Mouse (Mus musculus): Measurements from ENCODE around the gene Stat4. TPM values are rescaled to one million over a fixed set of nuclear protein-coding genes. Genes with fewer than 3 reads are reported as not detected.

The Stat4 gene
- polyA plus RNA-seq, 1 experiment, result not detected

DNA sequence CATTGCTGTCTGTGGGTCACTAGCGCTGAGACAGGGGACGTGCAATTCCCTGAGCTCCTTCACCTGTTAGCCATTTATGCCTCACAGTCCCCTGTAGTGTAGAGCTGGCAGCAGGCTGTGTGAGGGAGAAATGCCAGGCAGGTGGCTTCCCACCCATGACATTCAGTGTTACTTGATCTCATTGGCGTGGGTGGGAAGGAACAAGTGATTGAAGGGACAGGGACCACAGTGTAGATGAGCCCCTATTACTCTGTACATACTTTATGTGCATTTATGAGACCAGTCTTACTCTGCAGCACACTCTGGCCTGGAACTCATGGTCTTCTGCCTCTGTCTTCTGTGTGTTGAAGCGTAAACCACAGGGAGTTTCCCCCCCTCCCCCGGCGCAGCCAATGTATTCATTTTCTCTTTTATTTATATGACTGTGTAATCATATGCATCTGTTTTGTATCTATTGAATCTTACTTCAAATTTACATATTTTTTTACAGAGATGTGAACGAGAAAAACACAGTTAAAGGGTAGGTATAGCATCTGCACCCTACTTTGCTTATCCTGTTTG lies 156.7 kb downstream of the Stat4 start:
- no peaks in the 10 kb centered on the region for H3K79me2 ChIP-seq (ENCODE audit: control insufficient read depth, insufficient read depth)
- H3K4me3 ChIP-seq, result no peak overlapping the region
- no peak overlapping the region for H3ac ChIP-seq (ENCODE audit: control insufficient read depth, insufficient read length)
- H3K4me2 ChIP-seq (ENCODE audit: low read depth), result no peak overlapping the region
- H3K36me3 ChIP-seq (ENCODE audit: control insufficient read depth, insufficient read depth), result no peaks in the 10 kb centered on the region
- H3K27me3 ChIP-seq (ENCODE audit: control insufficient read depth, insufficient read depth, insufficient read length), result no peaks in the 10 kb centered on the region
- no peak for TF ChIP-seq USF1 (IDR thresholded peaks at IDR 0.05; ENCODE audit: low read depth)

DNA sequence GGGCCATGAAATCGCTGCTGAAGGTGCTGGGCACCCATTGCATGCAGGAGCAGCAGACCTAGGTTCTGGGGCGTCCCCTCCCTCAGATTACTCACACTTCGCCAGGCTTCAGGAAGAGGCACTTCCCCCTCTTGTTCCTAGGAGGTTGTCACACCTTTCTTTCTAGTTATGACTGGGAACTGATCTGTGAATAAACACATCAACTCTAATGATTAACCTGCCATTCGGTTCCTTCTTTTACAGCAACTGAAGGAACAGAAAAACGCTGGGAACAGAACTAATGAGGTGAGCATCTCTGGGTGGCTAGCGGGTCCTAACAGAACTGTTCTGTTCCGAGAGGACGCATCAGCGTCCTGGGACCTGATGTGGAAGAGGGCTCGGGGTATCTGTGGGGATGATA lies 158.0 kb downstream of the Stat4 start:
- Histone ChIP-seq H3K36me3 (ENCODE audit: control insufficient read depth, insufficient read depth) (no peaks in the 10 kb centered on the region), H3K4me3 (no peak overlapping the region), H3K4me2 (ENCODE audit: low read depth) (no peak overlapping the region), H3ac (ENCODE audit: control insufficient read depth, insufficient read length) (no peak overlapping the region), H3K79me2 (ENCODE audit: control insufficient read depth, insufficient read depth) (no peaks in the 10 kb centered on the region), H3K27me3 (ENCODE audit: control insufficient read depth, insufficient read depth, insufficient read length) (no peaks in the 10 kb centered on the region)
- TF ChIP-seq REST (IDR thresholded peaks at IDR 0.05; ENCODE audit: insufficient read depth, insufficient read length) (no peak), MAX (IDR thresholded peaks at IDR 0.05; ENCODE audit: low read depth) (no peak), USF1 (IDR thresholded peaks at IDR 0.05; ENCODE audit: low read depth) (no peak), MYOD1 (IDR thresholded peaks at IDR 0.05; ENCODE audit: control insufficient read depth in 1 of 3, insufficient read length in 2 of 3, low read depth in 2 of 3) (no peak), TCF3 (IDR thresholded peaks at IDR 0.05; ENCODE audit: insufficient read length, low read depth) (no peak), MYOG (IDR thresholded peaks at IDR 0.05; ENCODE audit: control insufficient read depth in 1 of 3, insufficient read depth in 1 of 3, insufficient read length in 2 of 3, low read depth in 2 of 3) (no peak), POLR2AphosphoS2 (IDR thresholded peaks at IDR 0.05; ENCODE audit: insufficient read length, low read depth) (no peak), E2F4 (IDR thresholded peaks at IDR 0.05; ENCODE audit: insufficient read depth) (no peak), POLR2A (IDR thresholded peaks at IDR 0.05; ENCODE audit: insufficient read length, low read depth) (no peak), SRF (IDR thresholded peaks at IDR 0.05; ENCODE audit: control insufficient read depth, insufficient read length, low read depth) (no peak), CEBPB (IDR thresholded peaks at IDR 0.05; ENCODE audit: insufficient read depth, poor library complexity, severe bottlenecking) (no peak), TCF12 (IDR thresholded peaks at IDR 0.05; ENCODE audit: insufficient read depth, poor library complexity, severe bottlenecking) (no peak)

DNA sequence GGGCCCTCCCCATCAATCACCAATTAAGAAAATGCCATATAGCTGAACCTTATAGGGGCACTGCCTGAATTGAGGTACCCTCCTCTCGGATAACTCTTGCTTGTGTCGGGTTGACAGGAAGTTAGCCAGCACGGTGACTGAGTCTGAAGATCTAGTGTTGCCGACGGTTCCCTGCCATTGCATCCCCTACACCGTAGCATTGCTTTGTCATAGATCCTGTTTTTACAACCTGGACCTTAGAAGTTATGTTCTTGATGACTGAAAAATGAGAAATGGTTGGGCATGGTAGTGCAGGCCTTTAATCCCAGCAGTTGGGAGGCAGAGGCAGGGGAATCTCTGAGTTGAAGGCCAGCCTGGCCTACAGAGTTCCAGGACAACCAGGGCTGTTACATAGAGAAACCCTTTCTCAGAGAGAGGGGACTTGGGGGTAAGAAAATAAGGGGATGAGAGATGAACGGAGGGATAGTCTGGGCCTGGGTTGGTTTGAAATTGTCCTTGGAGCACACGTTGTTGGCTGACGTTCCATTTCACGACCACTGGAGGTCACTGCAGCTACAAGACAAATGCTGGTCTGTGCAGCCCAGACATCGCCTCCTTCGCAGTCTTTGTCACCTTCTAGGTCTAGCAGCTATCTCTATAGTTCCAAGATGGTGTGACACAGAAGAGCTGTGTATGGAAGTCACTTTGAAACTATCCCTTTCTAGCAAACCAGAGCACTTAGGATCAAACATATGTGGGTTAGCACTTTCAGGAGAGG lies 159.4 kb downstream of the Stat4 start:
- H3K4me2 ChIP-seq (ENCODE audit: low read depth), result no peak overlapping the region
- H3K27me3 ChIP-seq (ENCODE audit: control insufficient read depth, insufficient read depth, insufficient read length), result no peaks in the 10 kb centered on the region
- peaks cover under 1% of the 10 kb centered on the region for H3K36me3 ChIP-seq (ENCODE audit: control insufficient read depth, insufficient read depth)
- no peak overlapping the region for H3ac ChIP-seq (ENCODE audit: control insufficient read depth, insufficient read length)
- H3K4me3 ChIP-seq, result no peak overlapping the region
- TF ChIP-seq MYOG (IDR thresholded peaks at IDR 0.05; ENCODE audit: control insufficient read depth in 1 of 3, insufficient read depth in 1 of 3, insufficient read length in 2 of 3, low read depth in 2 of 3), result no peak
- TF ChIP-seq POLR2A (IDR thresholded peaks at IDR 0.05; ENCODE audit: insufficient read length, low read depth), result no peak
- TF ChIP-seq REST (IDR thresholded peaks at IDR 0.05; ENCODE audit: insufficient read depth, insufficient read length), result no peak
- no peak for TF ChIP-seq CEBPB (IDR thresholded peaks at IDR 0.05; ENCODE audit: insufficient read depth, poor library complexity, severe bottlenecking)
- no peak for TF ChIP-seq TCF3 (IDR thresholded peaks at IDR 0.05; ENCODE audit: insufficient read length, low read depth)
- TF ChIP-seq E2F4 (IDR thresholded peaks at IDR 0.05; ENCODE audit: insufficient read depth), result no peak
- no peak for TF ChIP-seq POLR2AphosphoS2 (IDR thresholded peaks at IDR 0.05; ENCODE audit: insufficient read length, low read depth)
- no peak for TF ChIP-seq MAX (IDR thresholded peaks at IDR 0.05; ENCODE audit: low read depth)
- no peak for TF ChIP-seq USF1 (IDR thresholded peaks at IDR 0.05; ENCODE audit: low read depth)
- no peak for TF ChIP-seq MYOD1 (IDR thresholded peaks at IDR 0.05; ENCODE audit: control insufficient read depth in 1 of 3, insufficient read length in 2 of 3, low read depth in 2 of 3)
- TF ChIP-seq SRF (IDR thresholded peaks at IDR 0.05; ENCODE audit: control insufficient read depth, insufficient read length, low read depth), result no peak
- TF ChIP-seq TCF12 (IDR thresholded peaks at IDR 0.05; ENCODE audit: insufficient read depth, poor library complexity, severe bottlenecking), result no peak
- no peaks in the 10 kb centered on the region for H3K79me2 ChIP-seq (ENCODE audit: control insufficient read depth, insufficient read depth)

DNA sequence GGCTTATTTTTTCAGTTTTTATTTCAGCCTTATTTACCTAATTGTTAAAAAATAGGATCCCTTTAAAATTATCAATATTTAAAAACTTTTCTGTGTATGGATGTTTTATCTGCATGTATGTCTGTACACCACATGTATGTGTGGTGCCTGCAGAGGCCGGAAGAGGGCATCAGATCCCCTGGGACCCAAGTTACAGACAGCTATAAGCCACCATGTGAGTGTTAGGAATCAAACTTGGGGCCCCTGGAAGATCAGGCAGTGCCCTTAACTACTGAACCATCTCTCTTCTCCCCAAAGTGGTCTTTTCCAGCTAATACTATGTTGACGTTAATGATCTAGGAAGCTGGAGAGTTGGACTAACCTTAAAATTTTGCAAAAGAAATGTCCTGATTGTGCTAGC lies 160.5 kb downstream of the Stat4 start:
- Histone ChIP-seq H3K36me3 (ENCODE audit: control insufficient read depth, insufficient read depth) (peaks cover 3% of the 10 kb centered on the region), H3K4me2 (ENCODE audit: low read depth) (no peak overlapping the region), H3K27me3 (ENCODE audit: control insufficient read depth, insufficient read depth, insufficient read length) (no peaks in the 10 kb centered on the region), H3ac (ENCODE audit: control insufficient read depth, insufficient read length) (no peak overlapping the region), H3K4me3 (no peak overlapping the region), H3K79me2 (ENCODE audit: control insufficient read depth, insufficient read depth) (no peaks in the 10 kb centered on the region)
- TF ChIP-seq E2F4 (IDR thresholded peaks at IDR 0.05; ENCODE audit: insufficient read depth), result no peak
- no peak for TF ChIP-seq MAX (IDR thresholded peaks at IDR 0.05; ENCODE audit: low read depth)
- TF ChIP-seq REST (IDR thresholded peaks at IDR 0.05; ENCODE audit: insufficient read depth, insufficient read length), result no peak
- no peak for TF ChIP-seq CEBPB (IDR thresholded peaks at IDR 0.05; ENCODE audit: insufficient read depth, poor library complexity, severe bottlenecking)
- TF ChIP-seq TCF3 (IDR thresholded peaks at IDR 0.05; ENCODE audit: insufficient read length, low read depth), result no peak

DNA sequence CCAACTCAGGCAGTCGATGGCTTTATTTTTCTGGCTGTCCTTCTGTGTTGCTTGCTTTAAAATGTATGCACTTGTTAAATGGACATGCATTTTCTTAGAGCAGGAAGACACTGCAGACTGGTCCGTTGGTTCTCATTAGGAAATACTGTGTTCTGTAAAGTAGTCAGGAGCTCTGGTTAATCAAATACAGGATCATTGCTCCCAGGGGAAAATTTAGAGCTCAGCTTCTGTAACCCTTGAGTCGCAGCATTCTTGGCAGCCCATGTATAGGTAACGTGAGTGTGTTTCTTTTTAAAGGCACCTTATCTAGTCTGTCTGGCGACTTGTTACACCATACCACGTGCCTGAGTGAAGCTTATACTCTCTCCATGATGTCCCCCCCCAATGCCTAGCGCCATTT lies 161.2 kb downstream of the Stat4 start:
- no peak overlapping the region for H3K4me3 ChIP-seq
- TF ChIP-seq POLR2AphosphoS2 (IDR thresholded peaks at IDR 0.05; ENCODE audit: insufficient read length, low read depth), result no peak
- TF ChIP-seq CEBPB (IDR thresholded peaks at IDR 0.05; ENCODE audit: insufficient read depth, poor library complexity, severe bottlenecking), result no peak
- no peak for TF ChIP-seq MYOG (IDR thresholded peaks at IDR 0.05; ENCODE audit: control insufficient read depth in 1 of 3, insufficient read depth in 1 of 3, insufficient read length in 2 of 3, low read depth in 2 of 3)
- no peak for TF ChIP-seq E2F4 (IDR thresholded peaks at IDR 0.05; ENCODE audit: insufficient read depth)
- no peak for TF ChIP-seq SRF (IDR thresholded peaks at IDR 0.05; ENCODE audit: control insufficient read depth, insufficient read length, low read depth)
- no peaks in the 10 kb centered on the region for H3K79me2 ChIP-seq (ENCODE audit: control insufficient read depth, insufficient read depth)
- no peak overlapping the region for H3ac ChIP-seq (ENCODE audit: control insufficient read depth, insufficient read length)
- H3K36me3 ChIP-seq (ENCODE audit: control insufficient read depth, insufficient read depth), result peaks cover 3% of the 10 kb centered on the region
- no peaks in the 10 kb centered on the region for H3K27me3 ChIP-seq (ENCODE audit: control insufficient read depth, insufficient read depth, insufficient read length)
- H3K4me2 ChIP-seq (ENCODE audit: low read depth), result no peak overlapping the region

Measured in myocyte (in vitro differentiated cells).